Mouse (Mus musculus) cerebellum, adult 2 months (tissue): Measurements from ENCODE around the gene Kcnb1.

Source experiments
- CTCF ChIP-seq: fragments of 200-500 bp; IDR thresholded peaks from 2 replicates; pipeline ENCODE4 v1.5.1; 2011; ENCODE audit warnings: low read depth, mild to moderate bottlenecking, control low read depth, low read length, moderate library complexity, borderline replicate concordance; ENCODE audit not compliant: insufficient read depth
- POLR2A ChIP-seq: fragments of 200-500 bp; IDR thresholded peaks from 2 replicates; pipeline ENCODE4 v1.6.1; 2011; ENCODE audit warnings: low read length, control low read depth, borderline replicate concordance; ENCODE audit not compliant: insufficient read depth

DNA sequence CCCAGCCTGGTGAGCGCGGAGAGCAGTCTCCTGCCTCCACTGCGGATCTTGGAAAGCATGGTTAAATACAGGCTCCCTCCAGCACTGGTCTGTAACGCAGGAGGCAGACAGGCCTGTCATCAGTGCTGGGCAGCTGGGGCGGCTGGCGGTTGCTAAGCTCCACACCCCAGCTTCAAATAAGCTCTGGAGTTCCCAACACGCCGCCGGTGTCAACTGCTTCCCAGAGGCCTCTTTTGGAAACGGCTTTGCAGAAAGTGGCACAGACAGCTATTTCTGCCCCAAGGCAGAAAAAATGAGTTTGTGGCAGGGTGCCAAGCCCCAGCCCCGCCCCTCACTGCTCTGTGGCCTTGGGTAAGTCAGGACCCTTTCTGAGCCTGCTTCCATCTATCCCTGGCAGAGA, 66.0 kb downstream of the Kcnb1 start:
- TF ChIP-seq POLR2A: no peak
- no peak for TF ChIP-seq CTCF
